24 mouse cellular contexts compared by ENCODE assay signal in the genomic region with DNA sequence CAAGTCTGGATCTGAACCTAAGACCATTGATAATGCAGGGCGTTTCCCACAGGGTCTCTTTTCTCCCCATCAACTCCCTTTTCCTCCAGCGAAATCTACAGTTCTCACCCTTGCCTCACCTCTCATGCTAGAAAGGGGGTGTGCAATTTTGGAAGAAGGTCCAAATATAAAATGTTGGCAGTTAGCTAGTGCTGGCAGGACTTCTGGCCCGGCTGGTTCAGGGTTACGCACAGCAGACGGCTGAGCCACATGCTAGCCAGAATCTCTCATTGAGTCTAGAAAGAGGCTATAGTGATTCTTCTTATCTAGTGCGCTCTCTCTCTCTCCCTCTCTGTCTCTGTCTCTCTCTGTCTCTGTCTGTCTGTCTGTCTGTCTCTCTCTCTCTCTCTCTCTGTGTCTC. TPM values are rescaled to one million over a fixed set of nuclear protein-coding genes. Genes with fewer than 3 reads are reported as not detected.
DNase-seq lines count a peak whose midpoint lies in the region; ATAC-seq and TF ChIP-seq lines count a peak whose summit lies in the region.
"Had no signal": no experiment of that assay in that cellular context is flagged by ENCODE, and none has a peak within 500 bp of the region (broad histone marks: within the 10 kb centered on the region; RNA-seq: fewer than 3 reads in every experiment).

No protein-coding gene starts in this region.

- no peak for DNase-seq in forebrain, postnatal 0 days
- peak; percentile 59 for DNase-seq in cerebellum, adult 11 months
- peak; percentile 82 for DNase-seq in cerebellum, adult 9-10 months
- peak; percentile 69 to 72 for DNase-seq in cerebellum, postnatal 36 days
- DNase-seq in embryo, embryonic 9.5 days (ENCODE audit: extremely low spot score) = no peak
- no peak for DNase-seq in thymus, postnatal 10 days (ENCODE audit: low spot score in 2 of 2)
- DNase-seq: adrenal gland, postnatal 36 days; embryo, embryonic 11 days; heart, adult 2 months; heart, postnatal 14 days; kidney, adult 18-20 months; kidney, postnatal 36 days; lung, postnatal 36 days; thymus, adult 2 months; thymus, postnatal 4 days had no signal

- ATAC-seq in forebrain, postnatal 0 days = peak; percentile 21; the same call in 1 of the 2 replicates
- ATAC-seq in forebrain, embryonic 12.5 days (ENCODE audit: low FRiP score) = no peak
- ATAC-seq: forebrain, embryonic 16.5 days; hindbrain, embryonic 16.5 days; Patski had no signal

- no peaks in the 10 kb centered on the region for H3K36me3 ChIP-seq in forebrain, postnatal 0 days (ENCODE audit: insufficient read depth)
- H3K36me3 ChIP-seq in forebrain, embryonic 12.5 days (replicated peaks) = no peaks in the 10 kb centered on the region
- H3K36me3 ChIP-seq: G1E had no signal

- no peak overlapping the region for H3K4me2 ChIP-seq in forebrain, postnatal 0 days (ENCODE audit: low read depth)
- no peak overlapping the region for H3K4me2 ChIP-seq in forebrain, embryonic 12.5 days
- H3K4me2 ChIP-seq: embryonic facial prominence, embryonic 13.5 days; liver, embryonic 11.5 days; midbrain, embryonic 11.5 days had no signal

- H3K4me3 ChIP-seq in forebrain, postnatal 0 days (ENCODE audit: low read depth, low read length) = no peak overlapping the region
- H3K4me3 ChIP-seq in forebrain, embryonic 12.5 days (replicated peaks) = no peak overlapping the region
- H3K4me3 ChIP-seq: embryonic facial prominence, embryonic 13.5 days; forebrain, embryonic 10.5 days; heart, adult 2 months had no signal

- H3K27ac ChIP-seq in forebrain, postnatal 0 days (ENCODE audit: low read depth, low read length) = no peak overlapping the region
- no peak overlapping the region for H3K27ac ChIP-seq in forebrain, embryonic 12.5 days
- H3K27ac ChIP-seq: embryonic facial prominence, embryonic 13.5 days; forebrain, embryonic 10.5 days; heart, adult 2 months had no signal

- 78% methylated on average over 6 of the region's 6 CpGs for WGBS in forebrain, postnatal 0 days
- 93% methylated on average over 6 of the region's 6 CpGs for WGBS in forebrain, embryonic 12.5 days

- no peak for TF ChIP-seq CTCF in forebrain, postnatal 0 days (IDR thresholded peaks at IDR 0.05; ENCODE audit: low read depth)

- no peaks in the 10 kb centered on the region for H3K4me1 ChIP-seq in forebrain, postnatal 0 days (ENCODE audit: insufficient read depth)
- H3K4me1 ChIP-seq in forebrain, embryonic 12.5 days = peaks cover 8% of the 10 kb centered on the region

- H3K27me3 ChIP-seq in forebrain, postnatal 0 days (ENCODE audit: insufficient read depth, low read length) = no peaks in the 10 kb centered on the region
- no peaks in the 10 kb centered on the region for H3K27me3 ChIP-seq in forebrain, embryonic 12.5 days
- H3K27me3 ChIP-seq: embryonic facial prominence, embryonic 13.5 days; Patski had no signal

- no peak overlapping the region for H3K9ac ChIP-seq in forebrain, postnatal 0 days
- H3K9ac ChIP-seq in forebrain, embryonic 12.5 days = no peak overlapping the region
- H3K9ac ChIP-seq: embryonic facial prominence, embryonic 13.5 days had no signal

- no peaks in the 10 kb centered on the region for H3K9me3 ChIP-seq in forebrain, postnatal 0 days (ENCODE audit: low read length)
- no peaks in the 10 kb centered on the region for H3K9me3 ChIP-seq in forebrain, embryonic 12.5 days
- H3K9me3 ChIP-seq: embryonic facial prominence, embryonic 13.5 days; forebrain, embryonic 10.5 days had no signal

RNA-seq across cellular contexts. Expression of a gene that starts 45.3 kb away (rescaled TPM):
- total RNA-seq in forebrain, postnatal 0 days (2014; rRNA removed) = 2.2 and 5.3 TPM in 2 replicates
- 0.33 and 0.56 TPM in 2 replicates for polyA plus RNA-seq in forebrain, postnatal 0 days (2015; fragmentation: Nextera tagmentation; extraction: Ambion mirVana)
- 3.7 and 4.1 TPM in 2 replicates for polyA plus RNA-seq in forebrain, embryonic 12.5 days (2016; fragmentation: Nextera tagmentation; extraction: Ambion mirVana)
- polyA plus RNA-seq: G1E had no signal

Comparison
In these comparisons a context has a peak if more than half of its experiments do, and no peak if none do; other contexts are left out.
1. DNase-seq: peak in cerebellum, adult 11 months (single experiment), cerebellum, adult 9-10 months (single experiment) and cerebellum, postnatal 36 days (2 of 2); none in forebrain, postnatal 0 days (single experiment), embryo, embryonic 9.5 days (single experiment) and thymus, postnatal 10 days (0 of 2).